Mouse (Mus musculus) c-Kit-positive CD71-positive TER-119-negative erythroid progenitor cells, embryonic 14.5 days (primary cell): ENCODE results near the gene 4930452B06Rik.
"Not testable (repeated sequence)": the region's sequence is repeated elsewhere in the genome, so short reads cannot be mapped to it uniquely, and the experiment has no call there.

Source experiments
- DNase-seq: peaks from one replicate; pipeline ENCODE4 v3.0.0-alpha.2; 2013; ENCODE audit warnings: low read depth

The 4930452B06Rik gene

GRCm38 (mm10) chr14:8665636-8666411 lies at the start of gene 4930452B06Rik:
4930452B06Rik (minus strand) TSS chr14:8666240.
- no peak for DNase-seq

- no peak for DNase-seq
Measured at GRCm38 (mm10) chr14:8712674-8713073, 46.6 kb upstream of the 4930452B06Rik start.

DNA sequence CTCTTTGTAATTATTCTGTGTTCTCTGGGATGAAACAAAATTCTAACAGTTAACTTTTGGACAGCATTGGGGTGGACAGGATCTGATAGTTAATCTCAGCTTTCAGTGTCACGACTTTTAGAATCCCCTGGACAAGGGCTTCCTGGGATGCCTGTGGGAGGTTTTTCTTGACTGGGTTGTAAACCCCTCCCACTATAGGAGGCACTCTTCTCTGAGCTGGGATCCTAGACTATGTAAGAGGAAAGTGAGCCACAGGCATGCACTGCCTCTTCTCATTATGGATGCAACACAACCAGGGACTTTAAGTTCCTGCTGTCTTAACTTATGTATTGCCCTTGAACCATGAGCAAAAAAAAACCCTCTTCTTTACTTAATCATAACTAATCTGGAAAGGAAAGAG lies 23.4 kb upstream of the 4930452B06Rik start:
- no peak for DNase-seq

DNA sequence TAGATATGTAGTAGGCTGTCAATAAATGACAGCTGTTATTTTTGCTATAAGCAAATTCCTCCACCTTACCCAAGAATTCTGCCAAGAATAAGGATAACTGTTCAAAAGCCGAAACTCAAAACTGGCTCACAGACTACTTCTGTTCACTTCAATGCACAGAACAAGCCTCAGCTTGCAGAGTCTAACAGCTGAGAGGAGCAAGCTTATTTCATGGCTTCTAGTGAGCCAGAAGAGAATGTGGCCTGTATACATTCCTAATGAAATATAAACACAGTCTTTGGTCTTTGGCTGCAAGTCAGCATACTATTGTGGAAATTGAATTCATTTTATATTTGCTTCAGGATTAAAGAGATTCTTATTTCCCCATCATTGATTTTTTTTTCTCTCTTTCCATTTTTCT lies 22.4 kb upstream of the 4930452B06Rik start:
- DNase-seq = no peak

- DNase-seq = no peak
Measured at GRCm38 (mm10) chr14:8686185-8686584, 20.1 kb upstream of the 4930452B06Rik start.

DNA sequence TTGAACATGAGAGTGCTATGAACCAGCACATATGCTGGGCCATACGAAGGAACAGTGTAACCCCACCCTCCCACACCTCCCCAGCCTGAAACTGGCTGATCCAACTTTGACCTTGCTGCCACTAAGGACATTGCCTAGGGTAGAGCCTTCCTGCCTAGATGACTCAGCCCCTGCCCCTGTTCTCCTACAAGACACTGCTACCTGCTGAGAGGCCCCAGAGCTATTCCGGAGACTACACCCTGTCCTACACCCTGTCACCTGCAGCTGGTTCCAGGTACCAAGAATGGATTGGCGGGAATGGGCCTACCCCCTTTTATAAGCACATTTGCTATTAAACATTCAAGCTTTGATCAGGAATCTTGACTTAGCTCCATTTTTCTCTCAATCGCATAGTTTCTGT lies 13.9 kb upstream of the 4930452B06Rik start:
- DNase-seq = no peak

DNA sequence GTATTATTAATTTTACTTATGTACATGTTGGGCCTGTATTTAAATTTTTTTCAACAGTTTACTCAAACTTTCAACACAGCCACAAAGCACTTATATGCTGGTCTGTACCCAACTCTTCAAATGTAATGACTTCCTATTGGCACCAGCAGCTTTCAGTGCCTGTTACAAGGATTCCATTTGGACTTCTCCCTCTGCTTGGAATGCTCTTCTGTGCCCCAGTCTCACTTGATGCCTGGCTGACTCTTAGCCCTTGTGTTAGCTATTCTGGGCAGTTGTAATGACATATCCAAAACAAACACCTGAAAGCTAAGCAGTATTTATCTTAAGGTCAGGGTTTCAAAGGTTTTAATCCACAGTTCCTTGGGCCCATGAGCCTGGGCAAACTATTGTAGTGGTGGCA lies 5.7 kb downstream of the 4930452B06Rik start:
- DNase-seq = no peak

- no peak for DNase-seq
Measured at GRCm38 (mm10) chr14:8641650-8642279, 24.3 kb downstream of the 4930452B06Rik start.

- no peak for DNase-seq
Measured at GRCm38 (mm10) chr14:8632211-8632610, 33.8 kb downstream of the 4930452B06Rik start.

- DNase-seq = no peak
Measured at GRCm38 (mm10) chr14:8628406-8628805, 37.6 kb downstream of the 4930452B06Rik start.

GRCm38 (mm10) chr14:8627481-8627880 lies 38.6 kb downstream of the 4930452B06Rik start:
- DNase-seq = no peak

DNA sequence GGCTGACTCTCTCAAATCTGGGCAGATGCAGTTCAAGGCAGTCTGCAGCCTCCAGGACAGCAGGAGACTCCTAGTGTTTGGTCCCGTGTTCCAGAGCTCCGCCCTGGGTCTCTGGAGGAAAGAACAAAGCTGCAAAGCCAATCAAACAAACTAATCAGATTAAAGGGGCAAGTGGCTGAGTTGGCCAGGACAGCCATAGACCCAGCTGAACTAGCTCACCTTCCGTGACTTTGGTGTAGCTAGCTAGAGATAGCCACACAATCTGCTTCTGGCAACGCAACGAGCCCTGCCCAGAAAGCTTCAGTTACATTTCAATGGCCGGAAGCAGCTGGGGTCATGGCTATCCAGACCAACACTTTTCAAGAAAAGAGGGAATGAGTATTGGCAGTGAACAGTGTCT lies 44.9 kb downstream of the 4930452B06Rik start:
- no peak for DNase-seq

DNA sequence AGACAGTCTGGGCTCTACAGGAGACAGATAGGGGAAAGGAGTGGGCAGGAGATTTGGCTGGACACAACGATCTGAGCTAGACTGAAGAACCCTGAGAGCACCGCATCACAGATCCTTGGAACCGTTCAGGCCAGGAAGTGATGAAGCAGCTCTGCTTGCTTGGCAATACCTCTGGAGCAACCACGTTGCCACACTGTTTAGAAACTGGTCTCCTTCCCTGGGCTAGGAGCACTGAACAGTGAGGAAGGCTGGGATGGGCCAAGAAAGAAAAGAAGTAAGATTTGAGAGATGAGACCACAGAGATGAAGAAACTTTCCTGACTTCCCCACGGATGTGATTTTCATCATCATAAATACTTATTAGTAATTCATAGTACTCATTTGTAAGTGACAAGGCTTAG lies 45.5 kb downstream of the 4930452B06Rik start:
- no peak for DNase-seq

GRCm38 (mm10) chr14:8615636-8616035 lies 50.4 kb downstream of the 4930452B06Rik start:
- no peak for DNase-seq

- not testable (repeated sequence) for DNase-seq
Measured at GRCm38 (mm10) chr14:8614430-8614829, 51.6 kb downstream of the 4930452B06Rik start.

- no peak for DNase-seq
Measured at GRCm38 (mm10) chr14:8612080-8612479, 54.0 kb downstream of the 4930452B06Rik start.

DNA sequence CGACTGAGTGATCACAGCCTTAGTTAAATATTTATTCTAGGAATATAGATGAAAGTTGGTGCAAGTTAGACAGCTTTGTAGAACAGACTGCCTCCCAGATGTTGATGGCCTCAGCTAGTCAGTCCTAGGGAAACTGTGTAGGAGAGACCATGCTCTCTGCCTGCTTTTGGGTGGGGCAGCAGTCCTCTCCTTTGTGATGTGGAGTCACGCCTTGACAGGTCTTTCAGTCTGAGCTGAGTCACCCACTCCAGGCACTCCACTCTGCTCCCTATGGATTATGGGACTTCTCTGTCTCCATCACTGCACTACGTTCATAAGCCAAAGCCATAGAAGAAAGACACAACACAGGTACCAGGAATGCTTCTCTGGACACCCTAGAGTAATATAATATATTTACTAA lies 55.9 kb downstream of the 4930452B06Rik start:
- DNase-seq = no peak

DNA sequence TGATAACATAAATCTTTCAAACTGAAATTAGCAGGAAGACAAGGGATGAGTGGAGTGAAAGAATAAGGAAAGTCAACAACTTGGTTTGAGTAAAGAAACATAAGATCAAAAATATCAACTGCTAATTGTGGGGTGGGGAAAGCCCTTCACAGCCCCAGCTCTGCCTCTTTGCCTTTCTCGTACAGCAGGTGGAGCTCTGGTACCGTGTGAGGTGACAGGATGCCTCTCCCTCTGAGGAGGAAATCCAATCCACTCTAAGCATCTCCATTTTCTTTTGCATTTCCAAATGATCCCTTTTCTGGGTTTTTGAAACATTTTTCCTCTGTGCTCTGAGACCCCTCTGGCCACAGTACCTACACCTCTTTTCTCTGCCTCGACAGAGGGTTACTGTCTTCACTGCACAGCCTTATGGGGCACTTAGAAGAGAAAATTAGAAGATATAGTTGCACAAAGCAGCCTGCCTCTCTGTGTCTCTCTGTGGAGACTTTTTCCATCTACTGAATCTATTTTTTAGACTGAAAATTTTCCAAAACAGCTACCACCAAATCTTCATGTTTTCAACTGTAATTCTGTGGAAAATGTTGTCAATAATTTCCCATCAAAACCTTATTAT lies 57.4 kb downstream of the 4930452B06Rik start:
- DNase-seq = no peak

- DNase-seq = no peak
Measured at GRCm38 (mm10) chr14:8604898-8605297, 61.1 kb downstream of the 4930452B06Rik start.

DNA sequence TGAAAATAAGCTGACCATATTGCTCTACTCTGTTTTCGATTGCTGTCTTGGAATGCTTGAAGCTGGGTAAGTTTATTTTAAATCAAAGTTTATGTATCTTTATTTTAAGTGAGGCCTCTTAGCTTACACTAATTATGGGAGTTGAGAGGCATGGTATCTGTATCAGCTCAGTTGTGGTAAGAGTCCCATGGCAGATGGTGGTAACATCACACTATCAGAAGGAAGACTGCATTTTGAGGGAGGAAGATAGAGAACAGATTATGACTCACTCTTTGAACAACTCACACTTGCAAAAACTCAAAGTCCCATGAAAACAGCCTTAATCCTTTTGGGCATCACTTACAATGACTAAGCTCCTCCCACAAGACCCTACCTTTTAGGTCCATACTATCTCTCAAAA lies 81.0 kb downstream of the 4930452B06Rik start:
- DNase-seq = no peak

GRCm38 (mm10) chr14:8551006-8551405 lies 115.0 kb downstream of the 4930452B06Rik start:
- DNase-seq = not testable (repeated sequence)

- DNase-seq = no peak
Measured at GRCm38 (mm10) chr14:8549108-8549507, 116.9 kb downstream of the 4930452B06Rik start.

GRCm38 (mm10) chr14:8536024-8536423 lies 130.0 kb downstream of the 4930452B06Rik start:
- no peak for DNase-seq
